Mouse (Mus musculus) ES-E14 (cell line): ENCODE data around the gene Adar. TPM values are rescaled to one million over a fixed set of nuclear protein-coding genes. Genes with fewer than 3 reads are reported as not detected.

ENCODE experiments used
- DNase-seq: peaks from one replicate; pipeline ENCODE4 v3.0.0-alpha.2; 2013; ENCODE audit warnings: low read depth, low spot score
- H3K27ac ChIP-seq: 2 replicates; pipeline ENCODE4 v1.5.1; 2012; ENCODE audit warnings: low read depth, mild to moderate bottlenecking, low read length, moderate library complexity, mixed read lengths; ENCODE audit not compliant: poor library complexity, insufficient read depth, severe bottlenecking
- H3K36me3 ChIP-seq: 2 replicates; pipeline ENCODE4 v1.6.1; 2012; ENCODE audit warnings: mild to moderate bottlenecking, low read length, moderate library complexity, mixed read lengths; ENCODE audit not compliant: control insufficient read depth, poor library complexity, insufficient read depth, severe bottlenecking
- H3K4me1 ChIP-seq, 2 experiments: fragments of 150-350 bp in 1 of 2; sonication (generic) in 1 of 2; 2 replicates each; pipeline ENCODE4 v1.6.1; 2012; ENCODE audit warnings: low read length in 2 of 2, mild to moderate bottlenecking in 1 of 2, mixed read lengths in 1 of 2; ENCODE audit not compliant: control insufficient read depth in 2 of 2, insufficient read depth in 2 of 2, poor library complexity in 1 of 2
- H3K4me3 ChIP-seq, 2 experiments: fragments of 150-350 bp in 1 of 2; sonication (generic) in 1 of 2; 2 replicates each; pipeline ENCODE4 v1.5.1; 2012; ENCODE audit warnings: low read length in 2 of 2, low read depth in 1 of 2, mild to moderate bottlenecking in 1 of 2, mixed read lengths in 1 of 2; ENCODE audit not compliant: insufficient read depth in 1 of 2, poor library complexity in 1 of 2, severe bottlenecking in 1 of 2
- H3K9ac ChIP-seq: 2 replicates; pipeline ENCODE4 v1.6.1; 2012; ENCODE audit warnings: low read depth, mild to moderate bottlenecking, low read length, mixed read lengths; ENCODE audit not compliant: poor library complexity, insufficient read depth, severe bottlenecking
- H3K9me3 ChIP-seq: fragments of 150-350 bp; sonication (generic); 2 replicates; pipeline ENCODE4 v1.6.1; 2012; ENCODE audit warnings: low read depth, mild to moderate bottlenecking, low read length; ENCODE audit not compliant: control insufficient read depth, insufficient read depth
- CHD2 ChIP-seq: IDR thresholded peaks from 2 replicates; pipeline ENCODE4 v1.6.1; 2014; ENCODE audit warnings: mild to moderate bottlenecking, low read depth, low read length, inconsistent platforms
- HCFC1 ChIP-seq: IDR thresholded peaks from 2 replicates; pipeline ENCODE4 v1.6.1; 2012; ENCODE audit warnings: low read length, inconsistent platforms, borderline replicate concordance; ENCODE audit not compliant: insufficient read depth
- MAFK ChIP-seq: IDR thresholded peaks from 2 replicates; pipeline ENCODE4 v1.6.1; 2014; ENCODE audit warnings: mild to moderate bottlenecking, low read depth, low read length, inconsistent platforms; ENCODE audit not compliant: insufficient read depth
- ZC3H11A ChIP-seq: IDR thresholded peaks from 2 replicates; pipeline ENCODE4 v1.6.1; 2012; ENCODE audit warnings: low read depth, mild to moderate bottlenecking, inconsistent platforms, low read length, borderline replicate concordance
- ZNF384 ChIP-seq: IDR thresholded peaks from 2 replicates; pipeline ENCODE4 v1.6.1; 2012; ENCODE audit warnings: low read depth, low read length, inconsistent platforms
- in situ Hi-C, 2 experiments: fragments of 600-800 bp; cut with MboI; formaldehyde crosslinking; loops; one replicate each; pipeline ENCODE4 v1.15.1; 2025; ENCODE audit warnings: low sequenced_read_pairs in 2 of 2, inconsistent platforms in 1 of 2; ENCODE audit not compliant: unreplicated experiment in 2 of 2
- total RNA-seq: library from RNA; depleted of rRNA; stranded (reverse); fragments of 300-350 nt; gene quantifications from 2 replicates; pipeline ENCODE4 v1.2.3, GENCODE M21; 2012

Adar gene
- total RNA-seq, 1 experiment: 35.2 TPM

- in situ Hi-C loops: no loop called here
- no peak for DNase-seq
- Histone ChIP-seq H3K9me3 (no peaks in the 10 kb centered on the region), H3K36me3 (peaks cover 34% of the 10 kb centered on the region), H3K4me3 (no peak overlapping the region), H3K4me1 (no peaks in the 10 kb centered on the region), H3K27ac (no peak overlapping the region), H3K9ac (no peak overlapping the region)
- TF ChIP-seq HCFC1 (no peak), CHD2 (no peak), ZC3H11A (no peak), MAFK (no peak), ZNF384 (no peak)
These were observed 23.7 kb downstream of the Adar start for GRCm38 (mm10) chr3:89738509-89738908.

DNA sequence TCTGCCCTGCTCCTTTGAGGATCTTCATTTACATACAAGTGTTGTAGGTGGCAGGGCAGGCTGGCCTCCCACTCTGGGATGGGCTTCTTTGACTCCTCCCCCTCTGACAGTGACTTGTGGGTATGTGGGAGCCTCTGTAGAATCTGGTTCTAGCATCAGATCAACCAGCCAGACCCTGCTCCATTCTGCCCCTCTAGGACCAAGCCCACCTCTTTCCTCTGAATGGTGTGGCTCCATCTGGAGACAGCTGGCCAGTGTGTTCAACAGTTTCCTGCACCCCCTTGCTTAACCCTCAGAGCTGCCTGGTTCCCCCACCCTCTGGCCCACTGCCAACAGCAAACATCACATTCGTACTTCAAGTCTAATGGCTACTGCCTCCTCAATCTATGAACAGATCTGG is 37.5 kb downstream of the Adar start:
- peaks cover 0 to 8% of the 10 kb centered on the region in 2 experiments; a peak in 2 of 4 replicates for H3K4me1 ChIP-seq
- no peak overlapping the region for H3K4me3 ChIP-seq
- no peaks in the 10 kb centered on the region for H3K9me3 ChIP-seq
- no peak for DNase-seq
- TF ChIP-seq ZNF384 (no peak), ZC3H11A (no peak), MAFK (no peak), CHD2 (no peak), HCFC1 (no peak)
- H3K27ac ChIP-seq: no peak overlapping the region
- no peak overlapping the region for H3K9ac ChIP-seq
- in situ Hi-C loops: no loop called here
- H3K36me3 ChIP-seq: peaks cover 24% of the 10 kb centered on the region

DNA sequence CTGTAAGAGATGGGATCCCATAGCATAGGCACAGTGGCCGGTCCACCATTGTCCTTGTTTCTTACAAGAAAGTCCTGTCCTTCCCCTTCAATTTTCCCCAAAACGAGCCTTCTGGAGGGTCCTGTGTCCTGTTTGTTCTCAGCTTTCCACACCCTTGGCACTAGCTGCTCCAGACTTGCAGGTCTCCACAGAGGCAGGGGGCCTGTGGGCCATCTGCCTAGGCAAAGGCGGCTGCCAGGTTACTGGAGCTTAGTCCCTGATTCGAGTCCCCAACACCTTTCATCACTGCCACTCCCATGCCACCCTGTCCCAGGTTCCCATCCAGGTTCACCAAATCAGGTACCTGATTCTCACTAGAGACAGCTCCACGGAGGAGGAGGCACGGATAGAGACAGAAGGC is 40.5 kb downstream of the Adar start:
- H3K27ac ChIP-seq: no peak overlapping the region
- in situ Hi-C loops: no loop called here
- no peak overlapping the region for H3K9ac ChIP-seq

DNA sequence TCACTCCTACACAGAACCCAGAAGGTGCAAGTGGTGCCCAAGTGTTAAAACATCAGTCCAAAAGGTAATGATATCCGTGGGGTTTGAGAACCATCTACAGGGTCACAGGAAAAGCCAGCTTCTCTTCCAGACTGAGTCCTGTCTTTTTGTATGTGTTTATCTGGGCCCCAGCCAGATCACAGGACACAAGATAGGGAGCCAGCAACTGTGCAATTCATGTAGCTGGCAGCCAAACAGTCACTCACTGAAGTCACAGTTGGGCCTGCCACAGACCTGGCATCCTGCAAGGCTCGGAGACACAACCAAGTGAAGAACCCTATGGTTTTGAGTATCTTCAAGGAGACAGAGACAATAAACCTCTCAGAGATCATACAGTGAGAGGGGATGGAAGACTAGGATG is 43.0 kb downstream of the Adar start:
- peaks cover 0 to 10% of the 10 kb centered on the region in 2 experiments; a peak in 2 of 4 replicates for H3K4me1 ChIP-seq
- H3K36me3 ChIP-seq: no peaks in the 10 kb centered on the region
- H3K27ac ChIP-seq: no peak overlapping the region
- no peak for DNase-seq
- H3K4me3 ChIP-seq: no peak overlapping the region
- no peaks in the 10 kb centered on the region for H3K9me3 ChIP-seq
- TF ChIP-seq ZNF384 (no peak), MAFK (no peak), ZC3H11A (no peak), HCFC1 (no peak), CHD2 (no peak)
- H3K9ac ChIP-seq: no peak overlapping the region
- in situ Hi-C loops: no loop called here

More for the DNA sequence above, 40.5 kb downstream of the Adar start:
- Histone ChIP-seq H3K4me1 (peaks cover 0 to 11% of the 10 kb centered on the region in 2 experiments; a peak in 2 of 4 replicates), H3K9me3 (no peaks in the 10 kb centered on the region), H3K4me3 (no peak overlapping the region), H3K36me3 (peaks cover 11% of the 10 kb centered on the region)
- no peak for DNase-seq
- TF ChIP-seq CHD2 (no peak), MAFK (no peak), ZNF384 (no peak)

DNA sequence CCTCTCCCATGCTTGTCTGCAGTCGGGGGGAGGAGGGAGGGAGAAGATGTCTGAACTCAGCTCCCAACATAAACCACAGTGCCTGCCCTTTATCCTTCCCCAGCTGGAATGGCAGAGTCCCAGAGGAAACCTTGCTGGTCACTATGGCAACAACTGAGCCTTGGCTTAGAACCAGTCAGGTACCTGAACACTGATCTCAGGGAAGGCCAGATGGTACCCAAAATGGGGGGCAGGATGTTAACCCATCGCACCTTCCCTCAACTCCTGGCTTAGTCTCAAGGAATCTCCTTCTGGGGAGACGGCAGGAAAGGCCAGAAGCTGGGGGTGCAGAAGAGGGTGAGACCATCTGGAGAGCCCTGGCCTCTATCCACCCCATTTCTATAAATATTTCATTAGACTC is 45.0 kb downstream of the Adar start:
- Histone ChIP-seq H3K9me3 (no peaks in the 10 kb centered on the region), H3K4me1 (peaks cover 0 to 8% of the 10 kb centered on the region in 2 experiments; a peak in 1 of 4 replicates), H3K9ac (no peak overlapping the region), H3K4me3 (no peak overlapping the region), H3K27ac (no peak overlapping the region), H3K36me3 (no peaks in the 10 kb centered on the region)
- in situ Hi-C loops: loop anchor here in 1 of 2 experiments (10.0 kb wide), 1 partner anchor 245 kb away; no protein-coding TSS in a partner anchor
- TF ChIP-seq MAFK (no peak), ZC3H11A (no peak), ZNF384 (no peak), CHD2 (no peak), HCFC1 (no peak)
- no peak for DNase-seq
